Mouse (Mus musculus) cerebellum, postnatal 14 days (tissue): Measurements from ENCODE around the gene Smpd1.
A peak's percentile ranks its signal among the peaks of the same experiment; 100 is the strongest.

Experiments
- DNase-seq, 2 experiments: peaks; one replicate each; pipeline ENCODE4 v3.0.0; 2021; ENCODE audit warnings: mixed read lengths in 2 of 2

Smpd1 gene

GRCm38 (mm10) chr7:105554212-105554942 is at the start of gene Smpd1:
Smpd1 (plus strand) TSS chr7:105554360.
- peak; percentile 92 to 93 for DNase-seq

- DNase-seq = no peak
Observed at GRCm38 (mm10) chr7:105507257-105507656, 46.9 kb upstream of the Smpd1 start.

GRCm38 (mm10) chr7:105510143-105510542 is 44.0 kb upstream of the Smpd1 start:
- DNase-seq = no peak

GRCm38 (mm10) chr7:105513845-105514291 is 40.3 kb upstream of the Smpd1 start:
- no peak for DNase-seq

GRCm38 (mm10) chr7:105514561-105514960 is 39.6 kb upstream of the Smpd1 start:
- DNase-seq = no peak

- DNase-seq = peak; percentile 76 to 86
Observed at GRCm38 (mm10) chr7:105515178-105515577, 39.0 kb upstream of the Smpd1 start.

GRCm38 (mm10) chr7:105516669-105517360 is 37.3 kb upstream of the Smpd1 start:
- no peak for DNase-seq

GRCm38 (mm10) chr7:105519336-105519735 is 34.8 kb upstream of the Smpd1 start:
- no peak for DNase-seq

GRCm38 (mm10) chr7:105519771-105520170 is 34.4 kb upstream of the Smpd1 start:
- no peak for DNase-seq

- peak in 1 of 2 experiments; percentile 33 for DNase-seq
Observed at GRCm38 (mm10) chr7:105520201-105520600, 34.0 kb upstream of the Smpd1 start.

GRCm38 (mm10) chr7:105524222-105524621 is 29.9 kb upstream of the Smpd1 start:
- no peak for DNase-seq

- DNase-seq = peak; percentile 59 to 62
Observed at GRCm38 (mm10) chr7:105527306-105527937, 26.7 kb upstream of the Smpd1 start.

- no peak for DNase-seq
Observed at GRCm38 (mm10) chr7:105528094-105528493, 26.1 kb upstream of the Smpd1 start.

- DNase-seq = no peak
Observed at GRCm38 (mm10) chr7:105534162-105534561, 20.0 kb upstream of the Smpd1 start.

GRCm38 (mm10) chr7:105545986-105546385 is 8.2 kb upstream of the Smpd1 start:
- no peak for DNase-seq

- DNase-seq = no peak
Observed at GRCm38 (mm10) chr7:105547970-105548369, 6.2 kb upstream of the Smpd1 start.

GRCm38 (mm10) chr7:105549035-105549434 is 5.1 kb upstream of the Smpd1 start:
- DNase-seq = peak; percentile 66 to 75

GRCm38 (mm10) chr7:105553456-105554211 is 526 bp upstream of the Smpd1 start:
- peak; percentile 42 to 48 for DNase-seq

- peak; percentile 63 to 74 for DNase-seq
Observed at GRCm38 (mm10) chr7:105555571-105555970, 1.4 kb downstream of the Smpd1 start.

GRCm38 (mm10) chr7:105556406-105556805 is 2.2 kb downstream of the Smpd1 start:
- peak; percentile 34 to 48 for DNase-seq

GRCm38 (mm10) chr7:105557671-105558070 is 3.5 kb downstream of the Smpd1 start:
- peak in 1 of 2 experiments; percentile 61 for DNase-seq

GRCm38 (mm10) chr7:105559016-105559415 is 4.9 kb downstream of the Smpd1 start:
- DNase-seq = peak; percentile 29 to 32

GRCm38 (mm10) chr7:105562317-105562716 is 8.2 kb downstream of the Smpd1 start:
- no peak for DNase-seq
